Comparison of ENCODE assay signal across 8 mouse cellular contexts in the genomic region with DNA sequence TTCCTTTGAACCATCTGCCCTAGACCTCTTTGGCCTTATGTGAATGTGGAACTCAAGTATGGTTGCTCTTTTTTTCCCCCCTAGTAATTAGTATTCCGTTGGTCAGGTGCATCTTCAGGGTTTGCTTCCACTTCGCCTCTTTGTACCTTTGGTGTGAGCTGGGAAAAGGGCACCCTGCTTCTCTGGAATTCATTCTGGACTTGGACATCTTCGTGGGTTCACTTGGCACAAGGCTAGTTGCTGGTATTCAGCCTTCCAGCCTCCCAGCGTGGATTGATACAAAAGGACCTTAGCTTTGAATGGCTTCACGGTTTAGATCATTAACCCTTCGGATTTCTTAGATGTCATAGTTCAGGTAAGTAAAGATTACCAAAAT. TPM values are rescaled to one million over a fixed set of nuclear protein-coding genes. Genes with fewer than 3 reads are reported as not detected.
DNase-seq lines count a peak whose midpoint lies in the region; ATAC-seq and TF ChIP-seq lines count a peak whose summit lies in the region.

No protein-coding gene starts in this region.

- H3K36me3 ChIP-seq in heart, embryonic 16.5 days (ENCODE audit: control insufficient read depth, insufficient read depth) = no peaks in the 10 kb centered on the region
- H3K36me3 ChIP-seq in forebrain, postnatal 0 days (ENCODE audit: insufficient read depth) = no peaks in the 10 kb centered on the region
- H3K36me3 ChIP-seq in midbrain, embryonic 13.5 days = no peaks in the 10 kb centered on the region

- H3K4me3 ChIP-seq in heart, embryonic 16.5 days (ENCODE audit: low read length) = no peak overlapping the region
- H3K4me3 ChIP-seq in forebrain, postnatal 0 days (ENCODE audit: low read depth, low read length) = peak overlapping the region; percentile 77
- peak overlapping the region; percentile 55 for H3K4me3 ChIP-seq in midbrain, embryonic 13.5 days (replicated peaks)

- no peaks in the 10 kb centered on the region for H3K9me3 ChIP-seq in heart, embryonic 16.5 days (replicated peaks; ENCODE audit: control insufficient read depth, low read length)
- H3K9me3 ChIP-seq in forebrain, postnatal 0 days (ENCODE audit: low read length) = no peaks in the 10 kb centered on the region
- H3K9me3 ChIP-seq in midbrain, embryonic 13.5 days = no peaks in the 10 kb centered on the region

- no peak for ATAC-seq in heart, embryonic 16.5 days (replicated peaks; ENCODE audit: extremely low read depth, insufficient read depth, low FRiP score)
- no peak for ATAC-seq in forebrain, postnatal 0 days
- no peak for ATAC-seq in midbrain, embryonic 13.5 days

- 27% methylated on average over 6 of the region's 6 CpGs for WGBS in heart, embryonic 16.5 days
- WGBS in forebrain, postnatal 0 days = 7% methylated on average over 6 of the region's 6 CpGs
- 9% methylated on average over 6 of the region's 6 CpGs for whole genome bisulfite sequencing in midbrain, embryonic 13.5 days

- no peak for TF ChIP-seq CTCF in forebrain, postnatal 0 days (IDR thresholded peaks at IDR 0.05; ENCODE audit: low read depth)

- no peak overlapping the region for H3K27ac ChIP-seq in heart, embryonic 16.5 days (ENCODE audit: low read length)
- peak overlapping the region; percentile 30; the same call in 1 of the 2 replicates for H3K27ac ChIP-seq in forebrain, postnatal 0 days (ENCODE audit: low read depth, low read length)
- H3K27ac ChIP-seq in midbrain, embryonic 13.5 days = peak overlapping the region; percentile 74

- H3K9ac ChIP-seq in heart, embryonic 16.5 days (ENCODE audit: low read length) = no peak overlapping the region
- peak overlapping the region; percentile 67 for H3K9ac ChIP-seq in forebrain, postnatal 0 days
- peak overlapping the region; percentile 69; the same call in 1 of the 2 replicates for H3K9ac ChIP-seq in midbrain, embryonic 13.5 days (replicated peaks)

- no peak for DNase-seq in heart, adult 18-20 months
- peak; percentile 75 for DNase-seq in cerebellum, adult 8-10 months
- peak; percentile 16 for DNase-seq in forebrain, postnatal 0 days
- no peak for DNase-seq in spleen, postnatal 10 days (ENCODE audit: low spot score in 2 of 2)
- no peak for DNase-seq in adrenal gland, postnatal 10 days
- no peak for DNase-seq in right cerebral cortex, postnatal 10 days (ENCODE audit: low spot score in 2 of 2)

- H3K4me2 ChIP-seq in heart, embryonic 16.5 days (ENCODE audit: low read depth, low read length) = peak overlapping the region; percentile 86
- peak overlapping the region; percentile 87 for H3K4me2 ChIP-seq in forebrain, postnatal 0 days (ENCODE audit: low read depth)
- H3K4me2 ChIP-seq in midbrain, embryonic 13.5 days (replicated peaks) = peak overlapping the region; percentile 68

- no peaks in the 10 kb centered on the region for H3K4me1 ChIP-seq in heart, embryonic 16.5 days (ENCODE audit: control insufficient read depth, insufficient read depth, low read length)
- H3K4me1 ChIP-seq in forebrain, postnatal 0 days (ENCODE audit: insufficient read depth) = peaks cover 5% of the 10 kb centered on the region; the same call in 1 of the 2 replicates
- peaks cover 20% of the 10 kb centered on the region for H3K4me1 ChIP-seq in midbrain, embryonic 13.5 days (replicated peaks)

- H3K27me3 ChIP-seq in heart, embryonic 16.5 days (ENCODE audit: control insufficient read depth, insufficient read depth, low read length) = peaks cover 10% of the 10 kb centered on the region
- no peaks in the 10 kb centered on the region for H3K27me3 ChIP-seq in forebrain, postnatal 0 days (ENCODE audit: insufficient read depth, low read length)
- no peaks in the 10 kb centered on the region for H3K27me3 ChIP-seq in midbrain, embryonic 13.5 days

RNA-seq across cellular contexts. Expression of a gene that starts 1.3 kb away (rescaled TPM):
- polyA plus RNA-seq in heart, embryonic 16.5 days (2015; fragmentation: Nextera tagmentation; extraction: Ambion mirVana) = 0.06 TPM in 1 of 2 replicates, not detected in the other
- total RNA-seq in heart, adult 18-20 months (2021) = not detected
- total RNA-seq in forebrain, postnatal 0 days (2014; rRNA removed) = 11.7 and 21.9 TPM in 2 replicates
- 7.6 and 10.2 TPM in 2 replicates for polyA plus RNA-seq in forebrain, postnatal 0 days (2015; fragmentation: Nextera tagmentation; extraction: Ambion mirVana)
- polyA plus RNA-seq in midbrain, embryonic 13.5 days (2015; fragmentation: Nextera tagmentation; extraction: Ambion mirVana) = 9.6 and 10.4 TPM in 2 replicates
- not detected for total RNA-seq in adrenal gland, postnatal 10 days (2021)

Comparison
In these comparisons a context has a peak if more than half of its experiments do, and no peak if none do; other contexts are left out.
1. DNase-seq: peak in cerebellum, adult 8-10 months (single experiment) and forebrain, postnatal 0 days (single experiment); none in heart, adult 18-20 months (0 of 2), spleen, postnatal 10 days (0 of 2), adrenal gland, postnatal 10 days (single experiment) and right cerebral cortex, postnatal 10 days (0 of 2).
2. RNA of a gene that starts 1.3 kb away (total RNA-seq): 11.7 to 21.9 TPM in forebrain, postnatal 0 days; not detected in adrenal gland, postnatal 10 days and not detected in heart, adult 18-20 months; every median in the first group is over 10 times any median in the second.
3. Peak in every context shown above with its lines, with median percentiles within 50 percentile points of each other: H3K4me2 ChIP-seq.